Mouse (Mus musculus): ENCODE measurements at regions not wholly inside any gene's neighbourhood (a gene's known extent, or its start where the extent isn't known, plus 50 kb on each side); places are given as distances from the start of the nearest gene placed in this dataset.

DNA sequence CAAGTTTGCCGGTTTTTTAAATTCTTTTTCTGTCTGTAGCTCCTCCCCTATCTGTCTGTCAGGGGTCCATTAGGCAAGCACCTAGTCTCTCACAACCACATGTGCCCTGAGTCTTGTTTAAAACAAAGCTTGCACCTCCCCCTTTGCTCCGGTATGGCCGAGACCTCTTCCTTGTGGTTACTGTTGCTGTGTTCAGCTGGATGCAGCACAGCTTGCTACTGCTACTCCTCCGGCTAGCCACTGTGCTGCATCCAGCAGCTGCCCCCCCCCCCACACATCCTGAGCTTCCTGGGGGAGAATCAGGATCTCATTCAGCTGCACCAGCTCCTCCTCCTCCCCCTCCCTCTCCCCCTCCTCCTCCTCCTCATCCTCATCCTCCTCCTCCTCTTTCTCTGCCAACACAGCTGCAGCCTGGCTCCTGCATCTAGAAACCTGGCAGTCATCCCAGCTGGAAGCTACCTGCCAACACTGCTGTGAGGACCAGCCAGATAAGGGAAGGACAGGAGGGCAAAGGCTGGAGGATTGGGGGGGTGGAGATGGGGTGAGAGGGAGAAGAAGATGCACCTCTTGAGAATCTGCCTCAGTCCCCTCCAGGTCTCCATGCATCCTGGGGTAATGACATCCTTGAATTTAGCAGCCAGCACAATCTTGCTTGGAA, 114.8 kb upstream of the Tmem260 start:
- no peak for ATAC-seq (ENCODE audit: poor library complexity, severe bottlenecking)

DNA sequence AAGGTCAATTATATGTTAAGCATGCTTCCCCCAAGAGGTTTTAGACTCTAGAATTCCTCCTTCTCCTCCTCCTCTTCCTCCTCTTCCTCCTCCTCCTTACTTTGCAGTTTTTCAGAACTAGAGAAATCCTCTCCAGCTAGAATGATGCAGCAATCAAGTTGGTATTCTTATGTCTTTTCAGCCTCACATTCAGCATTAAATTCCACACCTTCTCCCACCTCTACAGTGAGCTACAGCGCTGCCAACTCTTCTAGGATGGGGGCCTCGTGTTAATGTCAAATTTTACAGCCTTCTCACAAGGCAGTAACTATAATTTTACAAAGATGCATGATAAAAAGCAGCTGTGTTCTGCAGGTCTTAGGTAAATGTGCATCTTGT, 114.3 kb upstream of the Tmem260 start:
- no peak for ATAC-seq (ENCODE audit: poor library complexity, severe bottlenecking)

DNA sequence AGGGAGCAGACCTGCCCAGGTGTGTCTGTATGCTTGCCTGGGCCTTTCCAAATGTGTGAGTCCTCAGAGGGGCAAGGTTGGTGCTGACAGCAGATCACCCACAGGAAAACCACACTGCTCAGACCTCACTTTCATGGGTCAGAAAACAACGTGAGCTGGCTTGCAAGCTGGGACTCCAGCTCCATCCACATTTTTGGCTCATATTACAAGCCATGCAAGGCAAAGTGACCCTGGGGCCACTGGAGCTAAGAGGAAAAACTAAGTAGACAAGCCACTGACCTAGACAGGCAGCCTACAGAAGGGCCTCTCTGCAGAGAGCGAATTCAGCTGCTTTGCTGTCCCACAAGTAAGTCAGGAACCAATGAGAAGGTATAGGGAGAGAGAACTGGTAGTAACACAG, 113.7 kb upstream of the Tmem260 start:
- no peak for ATAC-seq (ENCODE audit: poor library complexity, severe bottlenecking)

DNA sequence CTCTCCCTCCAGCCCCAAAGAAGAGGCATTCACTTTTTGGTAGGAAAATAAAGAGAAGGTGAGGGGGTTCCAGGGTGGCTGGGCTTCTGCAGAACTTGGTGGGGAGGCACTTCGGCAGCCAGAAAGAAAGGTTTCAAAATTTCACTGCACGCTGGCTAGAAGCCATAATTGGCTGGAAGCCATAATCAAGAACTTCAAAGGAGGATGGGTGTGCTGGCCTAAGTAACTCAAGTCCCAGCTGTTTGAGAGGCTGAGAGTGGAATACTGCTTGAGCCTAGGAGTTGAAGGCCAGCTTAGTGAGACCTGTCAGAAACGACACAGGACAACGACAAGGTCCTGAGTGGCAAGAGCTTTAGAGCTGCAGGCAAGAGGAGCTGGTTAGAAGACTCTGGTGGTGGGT, 113.3 kb upstream of the Tmem260 start:
- ATAC-seq (ENCODE audit: poor library complexity, severe bottlenecking) = no peak

DNA sequence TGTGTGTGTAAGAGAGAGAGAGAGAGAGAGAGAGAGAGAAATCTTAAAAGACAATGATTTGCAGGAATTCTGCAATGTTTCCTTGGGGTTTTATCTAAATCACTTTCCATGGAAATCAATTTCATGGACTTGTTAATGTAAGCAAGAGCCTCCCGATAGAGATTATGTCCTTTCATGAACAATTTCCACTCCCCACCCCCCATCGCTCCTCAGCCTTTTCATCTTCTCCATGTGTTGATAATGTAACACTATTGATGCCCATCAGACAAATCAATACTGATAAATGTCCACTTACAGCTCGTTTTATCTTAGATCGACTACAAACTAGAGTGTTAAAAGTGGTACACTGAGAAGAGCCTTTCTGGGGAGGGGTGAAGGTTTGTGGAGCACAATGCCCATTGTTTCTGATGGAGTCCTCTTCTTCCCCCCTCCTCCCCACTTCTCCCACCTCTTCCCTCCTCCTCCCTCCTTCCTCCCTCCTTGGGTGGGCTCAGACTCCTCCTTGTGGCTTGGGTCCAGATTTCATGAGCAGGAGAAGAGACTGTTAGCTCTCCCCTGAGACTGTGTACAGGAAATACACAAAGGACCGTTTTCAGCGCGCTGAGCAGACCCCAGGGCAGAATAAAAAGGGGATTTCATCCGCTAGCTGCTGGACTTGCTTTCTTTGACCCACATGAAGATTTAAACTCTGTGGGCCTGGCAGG, 111.7 kb upstream of the Tmem260 start:
- ATAC-seq (ENCODE audit: poor library complexity, severe bottlenecking) = no peak

DNA sequence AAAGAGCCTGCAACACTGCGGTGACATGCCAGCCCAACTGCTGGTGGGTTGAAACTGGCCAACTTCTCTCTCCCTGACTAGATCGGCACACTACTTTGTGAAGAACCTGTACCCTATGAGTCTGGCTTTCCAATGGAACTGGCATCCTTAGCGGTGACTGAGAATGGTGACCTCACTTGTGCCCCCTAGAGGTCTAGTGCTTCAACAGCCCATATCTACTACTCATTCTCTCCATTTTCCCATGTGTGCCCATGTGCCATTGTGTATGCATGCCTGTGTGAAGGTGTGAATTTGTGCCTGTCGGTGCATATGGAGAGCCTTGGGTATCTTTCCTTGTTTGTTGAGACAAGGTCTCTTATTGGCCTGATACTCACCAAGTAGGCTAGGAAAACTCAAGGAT, 106.5 kb upstream of the Tmem260 start:
- no peak for ATAC-seq (ENCODE audit: poor library complexity, severe bottlenecking)

DNA sequence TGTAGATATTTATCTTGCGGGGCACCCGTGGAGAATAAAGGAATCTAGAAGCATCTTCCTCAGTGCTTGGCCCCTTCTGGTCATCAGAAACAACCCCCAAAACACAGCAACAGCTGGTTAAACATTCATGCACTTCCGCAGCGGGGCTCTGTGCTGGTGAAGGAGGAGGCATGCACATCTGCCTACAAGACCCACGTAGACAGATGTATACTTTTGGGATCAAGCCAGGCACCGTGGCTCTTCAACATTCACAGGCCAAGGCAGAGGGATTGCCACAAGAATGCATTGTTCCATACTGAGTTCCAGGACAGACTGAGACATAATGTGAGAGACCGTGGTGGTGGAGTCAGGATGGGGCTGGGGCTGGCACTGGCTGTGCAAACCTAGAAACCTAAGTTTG, 103.0 kb upstream of the Tmem260 start:
- ATAC-seq (ENCODE audit: poor library complexity, severe bottlenecking) = no peak

DNA sequence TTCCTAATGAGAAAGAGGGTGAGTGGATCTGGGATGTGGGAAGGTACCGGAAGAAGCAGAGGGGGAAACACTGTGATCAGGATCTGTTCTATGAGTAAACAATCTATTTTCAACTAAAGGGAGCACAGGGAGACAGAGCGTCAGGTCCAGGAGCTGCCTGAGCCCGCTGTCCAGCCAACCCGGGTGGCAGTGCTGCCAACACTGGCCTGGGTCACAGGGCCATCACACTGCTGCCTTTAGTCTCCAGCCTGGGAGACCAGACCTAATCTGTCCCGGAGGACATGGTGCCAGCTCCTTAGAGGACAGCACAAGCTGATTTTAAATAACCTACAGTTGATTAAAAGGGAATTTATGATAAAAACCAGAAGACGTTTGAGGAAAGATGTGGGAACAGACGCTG, 100.0 kb upstream of the Tmem260 start:
- no peak for ATAC-seq (ENCODE audit: poor library complexity, severe bottlenecking)

DNA sequence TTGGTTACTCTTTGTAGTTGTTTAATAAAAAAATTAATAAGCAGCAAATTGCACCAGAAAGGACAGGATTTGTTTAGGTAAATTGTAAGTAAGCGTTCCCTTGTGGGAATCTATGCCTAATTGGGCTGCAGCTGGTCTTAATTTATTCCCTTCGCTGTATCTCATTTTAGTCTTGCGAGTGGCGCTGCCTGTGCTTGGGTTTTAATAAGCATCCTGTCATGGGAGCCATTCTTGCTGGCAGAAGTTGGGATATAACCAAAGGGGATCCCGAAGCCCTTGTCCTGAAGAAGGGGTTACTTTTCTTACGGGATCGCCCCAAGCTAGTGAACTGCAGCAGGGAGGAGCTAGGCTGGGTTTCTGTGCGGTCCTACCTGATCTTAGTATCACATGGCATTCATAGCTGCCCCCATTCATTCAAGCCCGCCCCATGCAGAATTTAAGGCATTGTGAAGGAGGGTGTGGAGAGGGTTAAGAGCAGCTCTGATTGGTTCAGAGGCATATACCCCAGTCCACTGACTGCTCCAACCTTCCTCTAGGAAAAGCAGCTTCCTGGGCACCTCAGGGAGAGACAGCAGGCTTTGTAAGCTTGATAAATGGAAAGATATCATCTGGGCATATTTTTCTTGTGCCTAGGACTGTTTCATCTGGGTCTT, 96.4 kb upstream of the Tmem260 start:
- ATAC-seq (ENCODE audit: poor library complexity, severe bottlenecking) = no peak

DNA sequence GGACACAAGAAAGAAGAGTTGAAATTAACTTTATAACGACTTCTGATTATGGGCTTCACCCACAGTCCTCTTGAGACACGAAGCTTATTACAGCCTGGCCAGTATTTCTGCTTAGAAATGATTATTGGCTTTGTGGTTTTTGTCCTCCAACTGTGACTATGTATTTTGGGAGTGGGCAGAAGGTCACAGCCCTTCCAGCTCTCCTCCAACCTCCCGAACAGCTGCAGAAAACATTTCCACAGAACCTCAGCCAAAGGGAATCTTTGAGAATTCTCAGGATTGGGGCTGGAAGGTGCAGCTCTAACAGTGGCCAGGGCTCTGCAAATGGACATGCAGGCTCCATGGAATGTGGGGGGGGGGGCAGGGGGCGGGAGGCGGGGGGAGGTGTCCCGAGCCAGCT, 94.3 kb upstream of the Tmem260 start:
- ATAC-seq (ENCODE audit: poor library complexity, severe bottlenecking) = no peak

DNA sequence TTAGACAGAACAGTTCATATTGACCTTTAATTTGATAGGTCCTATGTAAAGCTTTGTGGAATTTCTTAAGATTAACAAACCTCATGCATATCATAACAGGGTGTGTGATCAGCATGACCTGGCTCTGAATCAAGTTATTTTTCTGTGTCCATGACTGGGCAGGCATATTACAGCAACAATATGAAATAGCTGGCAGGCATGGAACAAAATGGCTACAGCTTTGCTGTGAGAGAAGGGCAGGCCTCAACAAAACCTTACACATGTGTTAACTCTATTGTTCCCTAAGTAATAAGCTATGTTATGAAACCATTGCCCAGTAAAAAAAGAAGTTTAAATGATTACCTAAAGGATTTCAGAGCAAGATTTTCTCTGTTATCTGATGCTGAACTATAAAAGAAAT, 93.1 kb upstream of the Tmem260 start:
- no peak for ATAC-seq (ENCODE audit: poor library complexity, severe bottlenecking)

DNA sequence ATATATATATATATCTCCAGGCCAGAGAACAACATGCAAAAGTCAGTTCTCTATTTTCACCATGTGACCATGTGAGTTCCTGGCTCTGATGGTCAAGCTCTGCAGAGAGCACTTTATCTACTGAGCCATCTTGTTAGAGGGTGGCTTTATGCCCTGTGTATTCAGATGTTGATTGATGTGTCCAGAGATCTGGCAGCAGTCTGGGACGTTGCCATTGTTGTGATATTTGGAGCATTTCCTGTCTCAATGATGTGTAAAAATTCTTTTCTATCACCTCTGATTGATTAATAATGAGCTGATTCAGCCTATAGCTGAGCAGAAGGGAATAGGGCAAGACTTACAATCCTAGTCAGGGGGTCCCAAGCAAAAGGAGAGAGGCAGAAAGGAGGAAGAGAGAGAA, 91.7 kb upstream of the Tmem260 start:
- ATAC-seq (ENCODE audit: poor library complexity, severe bottlenecking) = no peak

DNA sequence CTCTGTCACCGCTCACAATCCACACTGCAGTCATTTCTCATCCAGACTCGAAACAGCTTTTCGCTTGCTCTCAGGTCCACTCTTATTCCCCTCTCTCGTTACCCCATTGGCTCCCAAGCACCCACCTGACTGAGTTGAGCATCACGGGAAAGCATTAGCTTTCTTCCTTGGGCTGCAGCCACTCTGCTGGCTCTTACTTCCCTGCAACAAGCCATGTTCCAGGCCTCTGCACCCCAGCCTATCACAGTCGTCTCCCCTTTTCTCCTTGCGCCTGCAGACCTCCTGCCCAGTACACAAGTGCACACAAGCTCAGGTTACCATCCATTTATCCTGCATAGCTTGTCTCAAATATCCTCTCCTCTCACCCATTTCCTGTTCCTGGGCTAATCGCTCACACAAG, 88.5 kb upstream of the Tmem260 start:
- ATAC-seq (ENCODE audit: poor library complexity, severe bottlenecking) = no peak

DNA sequence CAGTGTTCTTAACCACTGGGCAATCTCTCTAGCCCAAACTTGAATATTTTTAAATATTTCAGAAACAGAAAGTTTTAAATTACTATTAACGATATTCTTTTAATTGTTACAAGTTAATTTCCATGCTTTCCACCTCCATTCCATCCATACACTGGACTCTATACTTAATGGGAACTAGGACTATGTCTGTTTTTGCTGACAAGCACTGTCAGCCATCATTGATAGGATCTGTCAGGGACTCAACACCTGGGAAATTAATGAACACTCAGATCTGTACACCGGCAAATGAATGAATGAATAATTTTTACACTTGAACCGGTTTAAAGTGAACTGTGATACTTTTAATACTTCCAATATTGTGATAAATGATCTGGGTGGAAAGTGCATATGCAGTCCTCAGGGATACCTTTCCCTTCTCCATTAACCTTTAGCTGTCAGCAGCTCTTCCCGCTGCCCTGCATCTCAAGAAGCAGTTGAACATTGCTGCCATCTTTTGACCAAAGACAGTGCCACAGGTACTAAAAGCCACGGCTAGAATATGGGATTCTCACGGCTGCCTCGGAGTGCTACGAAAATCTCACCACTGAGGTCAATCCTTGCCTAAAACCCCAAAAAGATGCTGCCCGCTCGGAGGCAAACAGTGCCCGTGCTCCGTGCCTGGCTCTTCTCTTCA, 87.3 kb upstream of the Tmem260 start:
- no peak for ATAC-seq (ENCODE audit: poor library complexity, severe bottlenecking)

DNA sequence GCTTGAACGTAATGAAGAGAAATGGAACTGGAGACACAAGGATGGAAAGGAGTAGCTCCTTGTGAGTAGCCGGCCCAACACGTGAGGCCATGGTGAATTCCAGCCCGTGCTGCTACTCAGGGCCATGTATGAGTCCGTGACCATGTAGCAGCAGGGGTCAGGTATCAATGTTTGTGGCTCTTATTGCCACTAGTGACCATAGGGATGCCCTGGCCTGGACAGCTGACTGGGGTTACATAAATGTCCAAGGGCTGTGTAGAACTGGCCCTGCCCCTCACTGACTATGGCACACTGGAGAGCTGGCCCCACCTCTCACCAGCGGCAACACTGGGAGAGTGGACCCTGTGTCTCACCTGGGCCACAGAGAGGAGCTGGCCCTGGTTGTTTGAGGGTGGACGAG, 84.1 kb upstream of the Tmem260 start:
- ATAC-seq (ENCODE audit: poor library complexity, severe bottlenecking) = no peak

DNA sequence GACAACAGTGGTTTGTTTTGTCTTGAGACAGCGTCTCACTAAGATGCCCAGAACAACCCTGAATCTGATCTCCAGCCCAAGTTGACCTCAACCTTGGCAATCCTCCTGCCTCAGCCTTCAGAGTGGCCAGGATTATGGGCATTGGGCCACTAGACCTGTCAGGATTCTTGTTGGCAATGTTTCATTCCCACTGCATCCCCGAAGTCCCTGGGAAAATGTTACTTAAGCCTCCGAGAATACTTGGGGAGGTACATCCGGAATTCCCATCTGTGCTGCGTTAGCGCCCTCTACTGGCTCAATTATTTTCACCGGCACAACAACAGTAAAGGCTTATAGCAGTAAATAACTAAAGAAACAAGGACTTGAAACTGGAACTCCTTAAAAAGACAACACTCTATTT, 78.9 kb upstream of the Tmem260 start:
- ATAC-seq (ENCODE audit: poor library complexity, severe bottlenecking) = no peak

DNA sequence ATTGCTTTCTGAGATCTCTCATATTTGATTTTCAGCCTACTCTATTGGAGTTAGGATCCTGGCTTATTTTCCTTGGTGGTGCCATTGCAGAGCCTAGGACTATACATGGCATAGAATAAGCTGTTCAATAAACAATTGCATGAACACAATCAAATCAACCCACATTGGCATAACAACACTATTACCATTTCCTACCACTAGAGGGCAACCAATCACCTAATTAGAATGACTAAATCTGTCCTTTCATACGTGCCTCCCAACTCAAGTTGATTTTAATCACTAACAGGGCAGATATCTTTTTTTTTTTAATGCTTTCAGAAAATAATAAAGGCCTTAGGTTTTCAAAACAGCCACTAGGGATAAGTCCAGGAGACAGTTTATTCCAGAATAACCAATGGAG, 75.6 kb upstream of the Tmem260 start:
- peak; percentile 45; the same call in 1 of the 2 replicates for ATAC-seq (ENCODE audit: poor library complexity, severe bottlenecking)

DNA sequence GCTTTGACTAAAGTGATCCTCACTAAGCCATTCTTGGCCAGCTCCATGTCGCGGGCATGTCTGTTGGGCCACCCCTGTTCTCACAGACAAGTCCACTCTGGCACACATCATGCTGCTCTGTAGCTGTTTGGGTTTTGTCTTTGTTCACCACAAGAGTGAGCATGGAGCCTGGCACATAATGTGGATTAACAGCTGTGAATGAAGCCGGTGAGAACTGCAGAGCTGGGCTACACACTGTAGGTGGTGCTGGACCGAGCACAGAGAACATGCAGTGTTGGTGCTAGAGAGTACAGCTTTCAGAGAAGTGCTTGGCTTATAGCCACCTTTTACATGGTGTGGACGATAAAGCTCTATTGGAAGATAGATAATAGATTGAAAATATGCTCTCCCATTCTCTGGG, 74.2 kb upstream of the Tmem260 start:
- no peak for ATAC-seq (ENCODE audit: poor library complexity, severe bottlenecking)

DNA sequence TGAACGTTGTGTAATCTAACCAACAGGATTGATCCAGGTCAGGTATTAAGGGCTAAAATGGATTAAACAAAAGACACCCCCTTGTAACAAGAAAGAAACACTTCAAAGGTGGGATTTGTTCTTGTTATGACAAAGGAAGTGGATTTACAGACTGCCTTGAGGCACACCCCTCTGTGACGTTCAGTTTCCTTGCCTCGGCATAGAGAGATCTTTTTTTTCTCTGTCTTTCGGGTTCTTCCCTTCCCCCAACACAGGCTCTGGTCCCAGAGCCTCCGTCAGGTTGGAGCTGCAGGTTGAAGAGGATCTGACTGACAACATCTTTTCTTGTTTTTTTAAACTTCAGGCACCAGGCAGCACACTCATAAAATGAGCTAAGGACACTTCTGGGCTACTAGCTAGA, 69.8 kb upstream of the Tmem260 start:
- ATAC-seq (ENCODE audit: poor library complexity, severe bottlenecking) = no peak
